Mouse (Mus musculus) ES-CJ7 (cell line): Measurements from ENCODE around the gene Tmem170.
"Not testable (repeated sequence)": the region's sequence is repeated elsewhere in the genome, so short reads cannot be mapped to it uniquely, and the experiment has no call there.

Experiments used
- DNase-seq: peaks from one replicate; pipeline ENCODE4 v3.0.0; 2011; ENCODE audit warnings: low read depth, low spot score

The Tmem170 gene

DNA sequence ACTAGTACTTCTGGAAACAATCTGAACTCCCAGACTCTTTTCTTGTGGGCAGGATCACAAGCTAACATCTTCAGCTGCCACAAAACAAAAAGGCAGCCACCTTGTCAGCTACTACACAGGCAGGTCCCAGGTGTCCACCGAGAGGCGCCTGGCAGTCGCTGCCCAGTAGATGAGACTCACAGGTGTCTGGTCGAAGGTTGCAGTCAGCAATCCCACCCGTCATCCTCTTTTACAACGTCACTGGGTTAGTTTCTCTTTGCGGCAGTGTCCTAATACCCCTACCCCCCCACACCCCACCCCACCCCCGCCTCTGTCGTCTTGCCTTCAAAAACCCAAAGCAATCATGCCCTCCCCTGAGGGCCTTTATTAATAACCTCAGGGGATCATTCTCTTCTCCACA, 792 bp downstream of the Tmem170 start:
- no peak for DNase-seq

DNA sequence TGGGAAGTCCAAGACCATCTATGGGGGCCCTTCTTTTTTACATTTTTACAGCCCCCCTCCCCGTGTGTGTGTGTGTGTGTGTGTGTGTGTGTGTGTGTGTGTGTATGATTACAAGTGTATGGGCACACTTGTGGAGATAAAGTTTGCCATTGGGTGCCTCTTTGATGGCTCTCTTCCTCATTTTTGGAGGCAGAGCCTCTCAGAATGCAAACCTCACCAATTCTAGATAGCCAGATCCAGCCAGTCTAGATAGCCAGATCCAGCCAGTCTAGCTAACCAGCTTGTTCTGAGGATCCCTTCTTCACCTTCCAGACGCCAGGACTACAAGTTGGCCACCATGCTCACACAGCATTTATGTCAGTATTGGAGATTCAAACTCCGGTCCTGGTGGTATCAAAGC, 5.3 kb downstream of the Tmem170 start:
- DNase-seq = no peak

DNA sequence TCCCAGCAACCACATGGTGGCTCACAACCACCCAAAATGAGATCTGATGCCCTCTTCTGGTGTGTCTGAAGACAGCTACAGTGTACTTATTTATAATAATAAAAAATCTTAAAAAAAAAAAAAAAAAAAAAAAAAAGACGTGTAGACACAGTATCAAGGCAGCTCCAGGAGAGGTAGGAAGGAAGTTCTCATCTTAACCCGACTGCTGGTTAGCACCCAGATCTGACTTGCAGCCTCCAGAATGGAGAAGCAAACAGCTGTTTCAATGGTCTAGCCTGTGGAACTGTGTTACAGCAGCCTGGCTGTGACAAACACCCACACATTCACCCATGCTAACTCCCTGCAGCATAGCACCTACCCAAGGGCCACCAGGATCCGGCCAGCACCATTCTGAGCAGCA, 6.2 kb downstream of the Tmem170 start:
- no peak for DNase-seq

DNA sequence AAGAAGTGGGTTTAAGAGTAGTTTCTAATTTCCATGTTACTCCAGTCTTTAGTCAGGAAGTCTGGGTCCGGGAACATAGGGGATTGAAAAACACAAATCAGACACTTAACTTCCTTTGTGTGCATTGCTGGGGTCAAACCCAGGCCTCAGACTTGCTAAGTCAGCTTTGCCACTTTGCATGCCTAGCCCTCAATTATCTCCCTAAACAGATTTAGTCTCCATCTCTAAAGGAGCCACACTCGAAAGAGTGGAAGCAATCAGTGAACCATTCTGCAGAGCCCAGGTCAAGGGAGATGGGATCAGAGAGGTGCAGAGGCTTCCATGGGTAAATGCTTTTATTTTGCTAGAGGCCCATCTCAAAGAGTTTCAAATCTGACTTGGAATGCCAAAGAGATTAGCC, 7.9 kb downstream of the Tmem170 start:
- DNase-seq = peak; percentile 88

DNA sequence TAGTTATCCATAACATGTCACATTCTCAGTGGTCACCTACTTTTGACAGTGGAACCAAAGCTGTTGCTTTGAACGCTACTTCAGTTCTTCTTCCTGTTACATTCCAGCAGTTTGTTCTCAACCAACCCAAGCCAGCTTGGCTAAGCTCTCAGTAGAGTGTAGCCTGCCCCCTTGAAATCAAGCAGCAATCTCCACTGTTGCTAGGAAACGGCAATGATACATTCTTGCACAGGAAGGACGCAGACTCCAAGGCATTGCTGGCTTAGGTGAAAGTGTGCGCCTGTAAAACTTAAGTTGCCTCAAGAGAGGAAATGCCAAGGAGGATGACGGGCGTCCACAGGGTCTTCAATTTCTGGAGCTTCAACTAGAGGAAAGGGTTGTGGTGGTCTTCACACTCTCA, 10.7 kb downstream of the Tmem170 start:
- no peak for DNase-seq

DNA sequence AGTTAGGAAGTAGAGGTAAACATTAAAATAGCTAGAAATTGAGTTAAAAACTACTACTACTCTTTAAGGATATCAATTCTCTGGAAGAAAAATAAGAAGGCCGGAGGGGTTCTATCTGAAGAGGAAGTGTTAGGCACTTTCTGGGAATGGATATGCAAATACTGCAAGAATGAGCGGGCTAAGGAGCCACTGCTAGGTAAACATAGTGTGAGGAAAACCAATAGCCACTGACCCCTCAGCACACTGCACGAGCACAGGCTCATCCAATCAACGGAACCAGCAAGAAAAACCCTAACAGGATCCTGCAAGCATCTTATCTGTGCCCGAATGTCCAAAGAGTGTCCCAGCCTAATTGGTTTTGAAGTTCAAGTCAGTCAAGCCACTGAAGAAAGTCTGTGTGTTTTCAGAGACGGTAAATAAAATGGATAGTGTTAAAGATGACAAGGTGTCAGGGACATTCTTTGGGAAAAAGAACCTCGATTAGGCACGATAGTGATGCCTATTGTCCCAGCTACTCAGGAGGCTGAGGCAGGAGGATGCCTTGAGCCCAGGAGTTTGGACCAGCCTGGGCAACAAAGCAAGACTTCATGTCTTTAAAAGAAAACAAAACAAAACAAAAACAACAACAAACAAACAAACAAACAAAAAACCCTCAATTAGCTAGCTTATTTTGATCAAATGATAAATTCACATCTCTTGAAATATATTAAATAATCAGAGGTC, 11.3 kb downstream of the Tmem170 start:
- DNase-seq = no peak

DNA sequence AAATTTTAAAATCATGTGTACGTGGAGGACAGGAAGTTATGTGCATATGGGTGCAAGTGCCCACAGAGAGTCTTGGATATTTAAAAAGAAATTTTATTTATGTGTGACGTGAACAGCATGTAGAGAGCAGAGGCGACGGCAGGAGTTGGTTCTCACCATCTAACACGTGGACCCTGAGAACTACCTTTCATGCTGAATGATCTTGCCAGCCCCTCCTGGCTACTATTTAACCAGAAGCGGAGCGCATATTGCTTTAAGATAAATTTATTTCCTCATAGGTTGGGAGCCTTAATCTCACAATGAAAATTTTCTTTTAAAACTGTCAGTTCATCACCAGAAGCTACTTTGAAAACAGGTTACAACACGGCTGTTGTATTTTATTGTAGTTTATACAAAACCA, 11.9 kb downstream of the Tmem170 start:
- no peak for DNase-seq

DNA sequence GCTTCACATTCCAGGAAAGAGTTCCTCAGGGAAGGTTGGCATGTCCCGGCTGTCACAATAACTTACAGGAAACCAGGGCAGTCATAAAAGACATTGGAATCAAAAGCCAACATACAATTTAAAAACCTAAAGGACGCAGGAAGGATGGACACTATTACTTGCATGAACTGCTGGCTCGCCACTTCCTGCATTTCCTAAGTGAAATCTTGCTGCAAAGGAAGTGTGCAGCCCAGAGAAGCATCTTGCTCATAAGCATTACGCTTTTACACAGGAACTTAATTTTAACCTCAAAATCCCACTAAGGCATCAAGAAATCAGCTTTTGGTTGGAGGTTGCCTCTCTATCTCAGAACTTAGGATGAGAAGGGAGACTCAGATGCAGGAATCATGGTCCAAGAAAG, 13.3 kb downstream of the Tmem170 start:
- no peak for DNase-seq

DNA sequence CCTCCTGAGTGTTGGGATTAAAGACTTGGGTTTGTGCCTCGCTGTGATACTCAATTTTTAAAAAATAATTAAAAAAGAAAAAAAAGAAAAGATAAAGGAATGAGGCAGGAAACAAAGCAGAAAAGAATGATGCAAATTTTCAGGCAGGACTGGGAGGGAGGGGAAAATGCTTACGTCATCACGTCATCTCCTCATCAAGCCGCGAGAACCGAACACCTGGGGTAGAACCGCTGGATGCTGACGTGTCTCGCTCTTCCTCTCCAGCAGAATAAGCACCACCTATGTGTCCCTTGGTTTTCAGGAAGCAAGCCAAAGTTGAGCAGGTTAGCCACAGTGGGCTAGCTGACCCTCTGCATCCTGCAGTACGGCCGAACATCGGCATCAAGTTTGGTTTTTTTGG, 20.6 kb downstream of the Tmem170 start:
- DNase-seq = peak; percentile 88

DNA sequence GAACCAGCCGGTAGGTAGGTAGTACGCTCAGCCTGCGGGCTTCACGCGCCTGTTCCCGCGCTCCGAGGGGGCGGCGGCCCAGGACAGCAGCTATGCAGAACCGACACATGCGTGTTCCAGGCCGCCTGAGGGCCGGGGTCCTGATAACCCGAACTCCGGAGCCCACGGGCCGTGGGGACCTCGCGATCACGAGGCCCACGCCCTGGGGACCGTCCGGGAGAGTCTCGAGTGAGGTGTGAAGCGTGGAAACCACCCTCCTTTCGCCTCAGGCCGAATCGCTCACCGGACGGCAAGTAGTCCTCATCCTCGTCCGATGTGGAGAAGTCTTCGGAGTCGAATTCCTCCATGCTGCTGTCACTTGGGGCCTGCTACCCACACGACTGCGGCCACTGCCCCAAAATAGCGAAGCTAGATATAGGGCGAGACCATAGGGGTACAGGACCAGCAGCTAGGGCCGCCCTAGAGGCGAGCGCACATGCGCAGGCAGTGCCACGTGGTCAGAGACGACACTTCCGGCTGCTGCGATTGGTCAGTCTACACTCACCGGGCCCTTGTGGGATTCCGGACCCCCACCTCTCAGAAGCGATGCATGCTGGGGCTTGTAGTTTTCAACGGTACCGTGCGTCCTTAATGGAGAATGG, 22.6 kb downstream of the Tmem170 start, which contains the start of gene Cfdp1:
TSS of gene Cfdp1 (minus strand) at position 431 of the 641 bp plus-strand sequence.
- peak; percentile 99 for DNase-seq

DNA sequence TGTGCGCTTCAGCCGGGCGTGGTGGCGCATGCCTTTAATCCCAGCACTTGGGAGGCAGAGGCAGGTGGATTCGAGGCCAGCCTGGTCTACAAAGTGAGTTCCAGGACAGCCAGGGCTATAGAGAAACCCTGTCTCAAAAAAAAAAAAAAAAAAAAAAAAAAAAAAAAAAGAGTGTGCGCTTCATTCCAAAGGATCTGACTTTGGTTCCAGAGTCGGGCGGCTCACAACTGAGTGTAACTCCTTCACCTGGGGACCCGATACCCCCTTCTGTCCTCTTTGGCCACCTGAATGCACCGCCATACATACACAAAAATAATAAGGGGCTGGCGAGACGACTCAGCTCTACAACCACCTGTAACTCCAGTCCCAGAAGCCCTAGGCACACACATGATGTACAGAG, 23.3 kb downstream of the Tmem170 start:
- DNase-seq = not testable (repeated sequence)

DNA sequence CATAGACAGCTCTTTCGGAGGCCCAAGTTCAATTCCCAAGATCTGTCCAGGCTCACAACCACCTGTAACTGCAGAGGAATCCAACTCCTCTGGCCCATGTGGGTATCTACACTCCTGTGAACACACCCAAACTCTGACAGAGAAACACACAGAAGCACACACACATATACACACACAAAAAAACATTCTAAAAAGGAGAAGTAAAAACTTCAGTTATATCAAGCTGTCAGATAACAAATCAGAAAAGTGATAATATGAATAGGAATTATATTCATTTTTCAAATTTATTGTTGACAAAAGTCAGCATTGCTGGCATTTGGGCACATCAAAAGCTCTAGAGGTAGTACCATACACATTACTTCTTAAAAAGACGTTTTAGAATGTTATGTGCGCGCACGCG, 29.8 kb downstream of the Tmem170 start:
- DNase-seq = no peak

DNA sequence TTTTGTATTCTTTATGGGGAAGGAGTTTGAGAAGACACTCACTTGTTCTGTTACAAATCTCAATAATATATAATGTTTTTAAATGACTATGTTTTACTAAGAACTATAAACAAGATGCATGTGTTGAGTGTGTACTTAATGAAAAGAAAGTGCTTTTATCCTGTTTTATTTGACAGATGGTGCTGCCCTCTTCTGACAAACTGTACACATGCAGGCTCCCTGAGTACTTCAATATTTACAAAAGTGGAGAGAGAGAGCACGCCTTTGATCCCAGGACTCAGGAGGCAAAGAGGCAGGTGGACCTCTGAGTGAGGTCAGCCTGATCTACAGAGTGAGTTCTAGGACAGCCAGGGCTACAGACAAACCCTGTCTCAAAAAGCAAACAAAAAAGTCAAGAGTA, 41.0 kb downstream of the Tmem170 start:
- DNase-seq = peak; percentile 39

DNA sequence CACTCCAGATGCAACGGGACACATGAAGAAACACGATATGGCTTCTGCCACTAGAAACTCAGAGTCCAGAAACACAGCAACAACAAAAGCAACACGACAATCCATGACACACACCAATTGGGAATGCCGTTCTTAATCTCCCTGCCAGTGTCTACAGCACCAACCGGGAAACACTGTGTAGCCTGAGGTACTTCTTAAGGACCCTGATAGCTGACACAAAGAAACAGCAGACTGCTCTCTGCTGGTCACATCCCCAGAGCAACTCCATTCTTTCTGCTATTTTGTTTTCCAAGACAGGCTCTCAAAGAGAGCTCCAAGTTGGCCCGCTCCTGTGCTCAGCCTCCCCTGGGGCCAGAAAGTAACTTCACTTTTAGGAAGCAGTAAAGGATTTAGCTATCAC, 42.5 kb downstream of the Tmem170 start:
- no peak for DNase-seq

DNA sequence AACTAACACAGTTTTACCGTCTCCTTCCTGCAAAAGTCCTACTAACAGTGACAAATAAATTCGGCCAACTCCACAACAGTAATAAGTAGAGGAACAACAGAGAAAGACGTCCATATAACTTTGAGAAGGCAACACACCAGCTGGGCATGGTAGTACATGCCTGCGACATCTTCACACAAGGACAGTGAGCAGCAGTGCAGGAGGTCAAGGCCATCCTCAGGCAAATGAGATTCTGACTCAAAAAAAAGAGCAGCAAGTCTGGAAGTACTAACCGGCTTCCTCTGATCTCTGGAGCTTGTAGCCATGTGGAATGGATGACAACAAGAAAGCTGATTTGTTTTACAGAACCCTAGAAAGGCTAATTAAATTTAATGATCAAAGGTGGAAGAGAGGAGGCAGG, 43.6 kb downstream of the Tmem170 start:
- no peak for DNase-seq

DNA sequence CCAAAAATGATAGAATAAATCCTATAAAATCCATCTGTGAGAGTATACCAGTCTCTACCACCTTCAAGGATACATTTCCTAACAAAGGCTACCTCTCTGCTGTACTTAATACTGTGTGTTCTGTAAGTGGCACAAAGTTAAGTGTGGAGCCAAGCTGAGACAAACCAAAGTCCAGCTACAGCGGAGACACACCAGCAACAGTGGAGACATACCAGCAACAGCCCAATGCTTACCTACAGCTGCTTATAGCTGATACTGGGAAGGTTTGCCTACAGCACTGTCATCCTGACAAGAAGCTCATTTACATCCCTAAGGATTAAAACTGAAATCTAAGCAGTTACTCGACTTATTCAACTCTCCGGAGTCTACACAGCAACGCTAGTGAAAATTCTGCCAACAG, 44.6 kb downstream of the Tmem170 start:
- DNase-seq = no peak

DNA sequence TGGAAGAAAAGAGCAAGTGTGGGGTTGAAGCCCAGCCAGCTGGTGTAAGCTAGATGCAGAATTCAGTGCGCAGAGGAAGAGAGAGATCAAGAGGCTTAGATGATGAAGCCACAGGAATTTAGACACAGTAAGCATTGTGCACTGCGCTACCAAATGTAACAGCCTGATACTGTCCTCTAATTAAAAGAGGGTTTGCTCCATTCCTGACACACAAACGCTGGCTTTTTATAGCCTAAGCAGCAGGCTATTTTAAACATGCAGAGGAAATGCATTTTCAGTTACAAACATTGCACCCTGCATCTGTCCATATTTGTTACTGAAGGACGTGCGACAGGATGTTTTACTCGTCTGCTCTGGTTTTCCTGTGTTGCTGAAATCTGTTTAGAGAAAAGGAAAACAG, 48.0 kb downstream of the Tmem170 start:
- DNase-seq = no peak

DNA sequence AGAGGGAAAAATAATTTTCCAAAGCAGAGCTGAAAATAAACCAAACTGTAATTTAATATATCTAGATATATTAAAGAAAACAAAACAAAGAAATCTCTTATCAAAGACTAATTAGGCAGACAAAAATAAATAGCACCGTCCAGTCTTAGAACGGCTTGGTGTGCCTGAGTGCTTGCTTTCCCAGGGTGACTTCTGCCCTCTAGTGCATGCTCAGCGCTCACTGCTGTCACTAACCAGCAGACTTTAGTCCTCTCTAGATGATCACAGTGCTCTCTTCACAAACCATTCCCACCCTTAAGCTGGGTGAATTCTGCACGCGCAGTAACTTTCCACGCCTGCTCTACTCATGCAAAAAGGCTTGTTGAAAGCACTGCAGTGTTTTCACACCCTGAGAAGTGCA, 51.3 kb downstream of the Tmem170 start:
- DNase-seq = peak; percentile 69

DNA sequence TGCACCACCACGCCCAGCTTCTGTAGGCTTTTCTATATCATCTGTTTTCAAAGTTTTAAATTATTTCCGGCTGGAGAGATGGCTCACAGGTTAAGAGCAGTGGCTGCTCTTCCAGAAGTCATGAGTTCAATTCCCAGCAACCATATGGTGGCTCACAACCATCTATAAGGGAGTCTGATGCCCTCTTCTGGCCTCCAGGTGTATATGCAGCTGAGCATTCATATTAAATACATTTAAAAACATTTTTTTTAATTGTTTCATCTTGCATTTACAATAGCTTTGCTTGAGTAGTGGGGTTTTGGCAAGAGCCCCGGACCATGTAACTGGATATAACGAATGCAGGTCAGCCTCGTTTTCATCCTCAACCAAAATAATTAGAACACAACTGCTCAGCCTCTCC, 52.2 kb downstream of the Tmem170 start:
- peak; percentile 33 for DNase-seq

DNA sequence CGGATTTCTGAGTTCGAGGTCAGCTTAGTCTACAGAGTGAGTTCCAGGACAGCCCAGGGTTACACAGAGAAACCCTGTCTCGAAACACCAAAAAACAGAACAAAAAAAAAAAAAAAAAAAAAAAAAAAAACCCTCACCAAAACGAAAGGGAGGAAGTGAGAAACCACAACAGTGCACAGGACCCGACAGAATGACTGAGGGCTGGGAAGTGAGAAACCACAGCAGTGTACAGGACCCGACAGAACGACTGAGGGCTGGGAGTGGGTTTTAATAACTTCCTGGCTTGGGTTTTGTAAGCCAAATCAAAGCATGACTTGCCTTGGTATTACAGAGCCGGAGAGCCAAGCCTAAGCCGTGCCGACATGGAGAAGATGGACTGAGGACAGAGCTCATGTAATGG, 55.4 kb downstream of the Tmem170 start:
- DNase-seq = no peak

DNA sequence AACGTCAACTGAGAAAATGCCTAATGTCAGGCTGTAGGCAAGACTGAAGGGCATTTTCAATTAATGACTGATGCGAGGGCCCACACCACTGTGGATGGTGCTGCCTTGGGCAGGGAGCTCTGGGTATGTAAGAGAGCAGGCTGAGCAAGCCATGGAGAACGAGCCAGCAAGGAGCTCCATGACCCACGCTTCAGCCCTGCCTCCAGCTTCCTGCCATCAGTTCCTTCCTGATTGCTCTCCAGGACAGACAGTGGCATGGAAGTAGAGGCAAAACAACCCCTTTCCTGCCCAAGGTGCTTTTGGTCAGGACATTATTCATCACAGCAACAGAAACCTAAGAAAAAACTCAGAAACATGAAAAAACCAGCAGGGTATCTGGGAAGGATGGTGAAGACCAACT, 55.9 kb downstream of the Tmem170 start:
- no peak for DNase-seq

DNA sequence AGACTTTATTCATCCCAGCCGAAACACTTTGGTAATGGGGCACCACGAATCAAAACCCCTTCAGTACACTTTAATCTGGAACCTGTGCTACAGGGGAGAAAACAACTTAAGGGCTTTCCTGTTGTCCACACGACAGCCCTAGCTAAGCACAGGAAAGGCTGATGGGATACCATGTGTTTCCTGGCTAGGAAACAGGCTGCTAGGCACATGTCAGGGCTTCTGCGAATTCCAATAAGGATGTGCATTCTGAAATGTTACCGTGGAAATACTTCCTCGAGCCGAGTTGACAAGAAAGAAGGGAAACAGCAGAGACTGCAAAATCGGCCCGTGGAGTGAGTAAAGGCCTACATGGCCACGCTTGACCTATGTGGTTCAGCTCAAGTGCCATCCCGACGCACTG, 56.5 kb downstream of the Tmem170 start:
- no peak for DNase-seq

DNA sequence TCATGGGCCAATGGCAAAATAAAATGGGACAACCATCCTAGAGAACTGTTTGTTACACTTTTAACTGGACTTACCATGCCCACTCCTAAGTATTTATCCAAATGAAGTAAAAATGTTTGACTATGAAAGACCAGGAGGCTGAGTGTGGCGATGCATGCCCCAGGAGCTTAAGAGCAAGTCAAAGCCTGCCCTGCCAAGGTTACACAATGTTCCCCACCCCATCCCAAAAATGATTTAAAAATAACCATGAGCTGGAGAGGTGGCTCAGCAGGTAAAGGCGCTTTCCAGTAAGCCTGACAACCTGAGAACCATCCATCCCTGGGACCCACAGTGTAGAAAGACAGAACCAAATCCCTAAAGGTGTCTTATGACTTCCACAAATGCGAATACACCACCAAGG, 58.0 kb downstream of the Tmem170 start:
- no peak for DNase-seq

DNA sequence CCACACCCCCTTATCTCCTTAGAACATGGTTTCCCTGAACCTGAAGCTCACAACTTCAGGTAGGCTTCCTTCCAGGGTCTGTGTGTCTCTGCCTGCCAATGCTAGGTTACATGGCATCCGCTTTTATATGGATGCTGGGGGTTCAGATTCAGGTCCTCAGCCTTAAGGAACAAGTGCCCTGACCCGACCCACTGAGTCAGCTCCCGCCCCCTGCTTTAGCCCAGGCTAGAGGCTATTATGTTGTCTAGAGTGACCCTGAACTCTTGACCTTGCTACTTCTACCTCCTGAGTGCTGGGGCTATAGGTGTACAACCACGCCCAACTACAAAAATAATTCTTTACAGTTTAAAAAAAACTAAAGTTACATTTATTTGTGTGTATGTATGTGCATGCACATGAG, 61.5 kb downstream of the Tmem170 start:
- DNase-seq = peak; percentile 67
